In genomic region chr10:128297622-128298021, GRCm38 (mm10) we compare ENCODE assay signal across 9 mouse cellular contexts. TPM values are rescaled to one million over a fixed set of nuclear protein-coding genes. Genes with fewer than 3 reads are reported as not detected.
DNase-seq lines count a peak whose midpoint lies in the region; ATAC-seq and TF ChIP-seq lines count a peak whose summit lies in the region.
"Had no signal": no experiment of that assay in that cellular context is flagged by ENCODE, and none has a peak within 500 bp of the region (broad histone marks: within the 10 kb centered on the region; RNA-seq: fewer than 3 reads in every experiment).

No protein-coding gene starts in this region.

- TF ChIP-seq POLR2A in heart, adult 2 months (IDR thresholded peaks at IDR 0.05; ENCODE audit: insufficient read depth, low read depth, low read length): no peak

- 39% methylated on average over 11 of the region's 11 CpGs for WGBS in heart, adult 2 months
- 59% methylated on average over 11 of the region's 11 CpGs for WGBS in limb, embryonic 13.5 days

- DNase-seq in heart, adult 2 months: peak; percentile 41 to 47
- DNase-seq in heart, adult 8-10 months (ENCODE audit: low spot score): no peak
- peak; percentile 73 to 74 for DNase-seq in cerebellum, adult 18-20 months
- DNase-seq in gastrocnemius, postnatal 36 days: no peak
- no peak for DNase-seq in urinary bladder, postnatal 36 days (ENCODE audit: low spot score in 2 of 2)

- 0 out of 2 replicates have a peak, but pooled peaks cover 2% of the 10 kb centered on the region for H3K36me3 ChIP-seq in heart, adult 2 months (ENCODE audit: control insufficient read depth, insufficient read depth, low read length)
- H3K36me3 ChIP-seq in E14TG2a.4 (ENCODE audit: insufficient read depth, low read length): peaks cover 5% of the 10 kb centered on the region
- H3K36me3 ChIP-seq in limb, embryonic 13.5 days: peaks cover under 1% of the 10 kb centered on the region; the same call in 1 of the 2 replicates

- no peak for TF ChIP-seq CTCF in heart, adult 2 months (IDR thresholded peaks at IDR 0.05)
- TF ChIP-seq CTCF in E14TG2a.4 (conservative IDR thresholded peaks at IDR 0.05; ENCODE audit: low read length): no peak

- ATAC-seq in limb, embryonic 13.5 days (ENCODE audit: low FRiP score, low read depth): 0 out of 2 replicates have a peak, but pooled peaks have one; percentile 28
- ATAC-seq in megakaryocyte progenitor cell, adult 5-6 weeks (replicated peaks; ENCODE audit: poor library complexity): no peak

- H3K9me3 ChIP-seq in E14TG2a.4 (ENCODE audit: low read length): no peaks in the 10 kb centered on the region
- H3K9me3 ChIP-seq in limb, embryonic 13.5 days: no peaks in the 10 kb centered on the region

- H3K27ac ChIP-seq in heart, adult 2 months: no peak overlapping the region
- peak overlapping the region; percentile 56; the same call in 1 of the 2 replicates for H3K27ac ChIP-seq in limb, embryonic 13.5 days

- peak overlapping the region; percentile 3; the same call in 1 of the 2 replicates for H3K4me2 ChIP-seq in limb, embryonic 13.5 days (replicated peaks)

- no peak overlapping the region for H3K9ac ChIP-seq in heart, adult 2 months (ENCODE audit: low read depth, low read length)
- H3K9ac ChIP-seq in limb, embryonic 13.5 days: peak overlapping the region; percentile 25; the same call in 1 of the 2 replicates

- no peak overlapping the region for H3K4me3 ChIP-seq in heart, adult 2 months
- H3K4me3 ChIP-seq in E14TG2a.4 (replicated peaks; ENCODE audit: low read length): peak overlapping the region; percentile 66
- H3K4me3 ChIP-seq in limb, embryonic 13.5 days: no peak overlapping the region
- H3K4me3 ChIP-seq: myocyte had no signal

- no peaks in the 10 kb centered on the region for H3K79me2 ChIP-seq in heart, adult 2 months (replicated peaks; ENCODE audit: control insufficient read depth, insufficient read depth, low read length)

- no peaks in the 10 kb centered on the region for H3K27me3 ChIP-seq in heart, adult 2 months (ENCODE audit: control insufficient read depth, insufficient read depth, low read length)
- no peaks in the 10 kb centered on the region for H3K27me3 ChIP-seq in E14TG2a.4 (ENCODE audit: insufficient read depth, low read length)
- no peaks in the 10 kb centered on the region for H3K27me3 ChIP-seq in limb, embryonic 13.5 days

- H3K4me1 ChIP-seq in heart, adult 2 months (ENCODE audit: control insufficient read depth, insufficient read depth, low read length): peaks cover 2% of the 10 kb centered on the region
- peaks cover 54% of the 10 kb centered on the region for H3K4me1 ChIP-seq in E14TG2a.4 (replicated peaks; ENCODE audit: low read depth, low read length)
- peaks cover 16% of the 10 kb centered on the region for H3K4me1 ChIP-seq in limb, embryonic 13.5 days

- TF ChIP-seq EP300 in heart, adult 2 months (IDR thresholded peaks at IDR 0.05; ENCODE audit: insufficient read depth, low read depth, low read length): no peak

- intact Hi-C loops in heart, adult 2 months (cut with DNase I): no loop called here
- intact Hi-C loops in gastrocnemius, postnatal 36 days (cut with DNase I): no loop called here

RNA-seq across cellular contexts. Expression of gene Il23a, which starts 0.9 kb away (rescaled TPM):
- under 1 TPM in 1 of 2 experiments, not detected in 1; 0.16 TPM for total RNA-seq in heart, adult 2 months (2021)
- polyA plus RNA-seq in heart, adult 2 months (2012; rRNA removed): 0.12 TPM in 1 of 2 replicates, not detected in the other
- total RNA-seq in heart, adult 8-10 months (2022): under 1 TPM in 1 of 4 experiments, not detected in 3; 0.38 TPM
- polyA plus RNA-seq in limb, embryonic 13.5 days (2015; fragmentation: Nextera tagmentation; extraction: Ambion mirVana): 0.18 TPM in 1 of 2 replicates, not detected in the other
- not detected for total RNA-seq in gastrocnemius, postnatal 36 days (2021)
- 0.22 and 0.27 TPM in 2 replicates for total RNA-seq in megakaryocyte progenitor cell, adult 5-6 weeks (2015)
- 0.25 TPM in 1 of 2 replicates, not detected in the other for total RNA-seq in megakaryocyte progenitor cell, adult 5-6 weeks (2017)

RNA-seq across cellular contexts. Expression of gene Pan2, which starts 5.5 kb away (rescaled TPM):
- total RNA-seq in heart, adult 2 months (2021): 1 to 10 TPM; 6.5 to 6.9 TPM
- polyA plus RNA-seq in heart, adult 2 months (2012; rRNA removed): 15.2 and 19.8 TPM in 2 replicates
- 1 to 10 TPM; 6.1 to 7.1 (median 6.5) TPM for total RNA-seq in heart, adult 8-10 months (2022)
- 33.6 and 35.2 TPM in 2 replicates for polyA plus RNA-seq in limb, embryonic 13.5 days (2015; fragmentation: Nextera tagmentation; extraction: Ambion mirVana)
- total RNA-seq in gastrocnemius, postnatal 36 days (2021): 1 to 10 TPM; 4.4 to 5.6 TPM
- total RNA-seq in megakaryocyte progenitor cell, adult 5-6 weeks (2015): 16.4 and 17.4 TPM in 2 replicates
- 12.1 and 12.2 TPM in 2 replicates for total RNA-seq in megakaryocyte progenitor cell, adult 5-6 weeks (2017)

RNA-seq across cellular contexts. Expression of gene Cnpy2, which starts 24.6 kb away (rescaled TPM):
- total RNA-seq in heart, adult 2 months (2021): 10 to 100 TPM; 58.9 to 65.3 TPM
- 27.8 and 48.0 TPM in 2 replicates for polyA plus RNA-seq in heart, adult 2 months (2012; rRNA removed)
- total RNA-seq in heart, adult 8-10 months (2022): 10 to 100 TPM; 54.6 to 73.4 (median 61.2) TPM
- polyA plus RNA-seq in limb, embryonic 13.5 days (2015; fragmentation: Nextera tagmentation; extraction: Ambion mirVana): 390 and 394 TPM in 2 replicates
- total RNA-seq in gastrocnemius, postnatal 36 days (2021): 10 to 100 TPM; 41.6 to 45.4 TPM
- total RNA-seq in megakaryocyte progenitor cell, adult 5-6 weeks (2015): 151 and 152 TPM in 2 replicates
- 132 and 144 TPM in 2 replicates for total RNA-seq in megakaryocyte progenitor cell, adult 5-6 weeks (2017)

RNA-seq across cellular contexts. Expression of gene Stat2, which starts 27.3 kb away (rescaled TPM):
- 10 to 100 TPM in 1 of 2 experiments, 1 to 10 TPM in 1; 7.3 to 12.2 TPM for total RNA-seq in heart, adult 2 months (2021)
- 11.0 and 17.5 TPM in 2 replicates for polyA plus RNA-seq in heart, adult 2 months (2012; rRNA removed)
- 1 to 10 TPM; 7.1 to 9.5 (median 8.6) TPM for total RNA-seq in heart, adult 8-10 months (2022)
- 14.6 and 16.6 TPM in 2 replicates for polyA plus RNA-seq in limb, embryonic 13.5 days (2015; fragmentation: Nextera tagmentation; extraction: Ambion mirVana)
- 1 to 10 TPM; 3.2 to 3.9 TPM for total RNA-seq in gastrocnemius, postnatal 36 days (2021)
- 9.6 and 9.8 TPM in 2 replicates for total RNA-seq in megakaryocyte progenitor cell, adult 5-6 weeks (2015)
- total RNA-seq in megakaryocyte progenitor cell, adult 5-6 weeks (2017): 6.8 and 8.6 TPM in 2 replicates

RNA-seq across cellular contexts. Expression of gene Apof, which starts 29.2 kb away (rescaled TPM):
- not detected for total RNA-seq in heart, adult 2 months (2021)
- 0.18 TPM in 1 of 2 replicates, not detected in the other for polyA plus RNA-seq in heart, adult 2 months (2012; rRNA removed)
- not detected for total RNA-seq in heart, adult 8-10 months (2022)
- not detected in 2 replicates for polyA plus RNA-seq in limb, embryonic 13.5 days (2015; fragmentation: Nextera tagmentation; extraction: Ambion mirVana)
- total RNA-seq in gastrocnemius, postnatal 36 days (2021): not detected
- total RNA-seq in megakaryocyte progenitor cell, adult 5-6 weeks (2015): not detected in 2 replicates
- total RNA-seq in megakaryocyte progenitor cell, adult 5-6 weeks (2017): not detected in 2 replicates
- polyA plus RNA-seq: myocyte had no signal

Comparison
In these comparisons a context has a peak if more than half of its experiments do, and no peak if none do; other contexts are left out.
1. DNase-seq: peak in heart, adult 2 months (2 of 2) and cerebellum, adult 18-20 months (2 of 2); none in heart, adult 8-10 months (single experiment), gastrocnemius, postnatal 36 days (0 of 2) and urinary bladder, postnatal 36 days (0 of 2).